Mouse (Mus musculus) hindbrain, postnatal 0 days (tissue): ENCODE data around the gene Ftl1. TPM values are rescaled to one million over a fixed set of nuclear protein-coding genes. Genes with fewer than 3 reads are reported as not detected.

Source experiments
- ATAC-seq: fragments of 200-750 bp; cut with Nextera tagmentation; 2 replicates; pipeline ENCODE4 v1.8.0; 2017; ENCODE audit warnings: mild to moderate bottlenecking, moderate TSS enrichment, moderate library complexity
- DNase-seq: peaks from one replicate; pipeline ENCODE4 v3.0.0-alpha.2; 2015; ENCODE audit warnings: low spot score
- H3K27ac ChIP-seq: fragments of 300-500 bp; sonication (generic); 2 replicates; pipeline ENCODE4 v1.5.1; 2014; ENCODE audit warnings: mild to moderate bottlenecking
- H3K27me3 ChIP-seq: fragments of 300-500 bp; sonication (generic); 2 replicates; pipeline ENCODE4 v1.6.1; 2014; ENCODE audit warnings: low read length, mixed read lengths; ENCODE audit not compliant: insufficient read depth
- H3K36me3 ChIP-seq: fragments of 300-500 bp; sonication (generic); 2 replicates; pipeline ENCODE4 v1.6.1; 2014; ENCODE audit warnings: low read length, mixed read lengths; ENCODE audit not compliant: insufficient read depth
- H3K4me1 ChIP-seq: fragments of 300-500 bp; sonication (generic); 2 replicates; pipeline ENCODE4 v1.6.1; 2014; ENCODE audit warnings: antibody characterized with exemption, low read length, mixed read lengths; ENCODE audit not compliant: insufficient read depth
- H3K4me2 ChIP-seq: fragments of 300-500 bp; sonication (generic); 2 replicates; pipeline ENCODE4 v1.6.1; 2014; ENCODE audit warnings: low read depth, mild to moderate bottlenecking, low read length, moderate library complexity, mixed read lengths
- H3K4me3 ChIP-seq: fragments of 300-500 bp; sonication (generic); 2 replicates; pipeline ENCODE4 v1.5.1; 2014; ENCODE audit warnings: low read length
- H3K9ac ChIP-seq: fragments of 300-500 bp; sonication (generic); replicated peaks from 2 replicates; pipeline ENCODE4 v1.6.1; 2014; ENCODE audit warnings: mild to moderate bottlenecking, low read length, moderate library complexity, mixed read lengths
- H3K9me3 ChIP-seq: fragments of 300-500 bp; sonication (generic); 2 replicates; pipeline ENCODE4 v1.6.1; 2016; ENCODE audit warnings: low read length, mixed read lengths
- CTCF ChIP-seq: IDR thresholded peaks from 2 replicates; pipeline ENCODE4 v1.5.1; 2016; ENCODE audit warnings: antibody characterized with exemption, control low read depth, low read depth
- WGBS: fragments of 180-500 bp; shearing (Covaris S2); extraction: QIAGEN DNeasy Blood & Tissue Kit; methylation state at CpG from one replicate; pipeline ENCODE4 v1.1.7; 2014; 5-methylcytosine and 5-hydroxymethylcytosine counted together
- polyA plus RNA-seq: library from polyadenylated mRNA; unstranded; fragments of >200 nt; fragmentation: Nextera tagmentation; extraction: Ambion mirVana; gene quantifications from 2 replicates; pipeline ENCODE4 v1.2.1, GENCODE M21; 2015
- total RNA-seq: library from RNA; depleted of rRNA; stranded (reverse); fragments of >200 nt; gene quantifications from 2 replicates; pipeline ENCODE4 v1.2.3, GENCODE M21; 2014

Ftl1 gene
- total and polyA plus RNA-seq, 2 experiments from 2014 or later: 2,255 to 4,668 TPM

- DNase-seq: no peak
- H3K9me3 ChIP-seq: no peaks in the 10 kb centered on the region
- no peaks in the 10 kb centered on the region for H3K4me1 ChIP-seq
- ATAC-seq: no peak
- H3K9ac ChIP-seq: no peak overlapping the region
- H3K4me2 ChIP-seq: no peak overlapping the region
- H3K4me3 ChIP-seq: no peak overlapping the region
- H3K36me3 ChIP-seq: peaks cover 39% of the 10 kb centered on the region
- TF ChIP-seq CTCF: no peak
- no peak overlapping the region for H3K27ac ChIP-seq
- H3K27me3 ChIP-seq: no peaks in the 10 kb centered on the region
- WGBS: 96% methylated on average over 8 of the region's 8 CpGs
Observed at GRCm38 (mm10) chr7:45492225-45492844, 32.7 kb upstream of the Ftl1 start.

- TF ChIP-seq CTCF: no peak
- Histone ChIP-seq H3K27ac (no peak overlapping the region), H3K9ac (no peak overlapping the region), H3K27me3 (no peaks in the 10 kb centered on the region), H3K36me3 (peaks cover 32% of the 10 kb centered on the region), H3K4me1 (no peaks in the 10 kb centered on the region), H3K4me2 (no peak overlapping the region), H3K4me3 (no peak overlapping the region), H3K9me3 (no peaks in the 10 kb centered on the region)
- DNase-seq: no peak
- 16% methylated on average over 3 of the region's 3 CpGs for WGBS
- no peak for ATAC-seq
Observed at GRCm38 (mm10) chr7:45491264-45491663, 31.6 kb upstream of the Ftl1 start.

- Histone ChIP-seq H3K27me3 (no peaks in the 10 kb centered on the region), H3K9me3 (no peaks in the 10 kb centered on the region), H3K36me3 (peaks cover 32% of the 10 kb centered on the region), H3K4me2 (no peak overlapping the region), H3K4me1 (no peaks in the 10 kb centered on the region), H3K27ac (no peak overlapping the region), H3K4me3 (no peak overlapping the region), H3K9ac (no peak overlapping the region)
- 36% methylated on average over 9 of the region's 9 CpGs for WGBS
- ATAC-seq: no peak
- peak; percentile 6 for DNase-seq
- no peak for TF ChIP-seq CTCF
Observed at GRCm38 (mm10) chr7:45490822-45491221, 31.1 kb upstream of the Ftl1 start.

- TF ChIP-seq CTCF: no peak
- DNase-seq: no peak
- no peaks in the 10 kb centered on the region for H3K4me1 ChIP-seq
- H3K27ac ChIP-seq: 0 out of 2 replicates have a peak overlapping the region, but pooled peaks have one; percentile 5
- no peaks in the 10 kb centered on the region for H3K9me3 ChIP-seq
- peaks cover 20% of the 10 kb centered on the region for H3K36me3 ChIP-seq
- H3K27me3 ChIP-seq: no peaks in the 10 kb centered on the region
- H3K4me2 ChIP-seq: no peak overlapping the region
- WGBS: 81% methylated on average over 7 of the region's 7 CpGs
- no peak overlapping the region for H3K4me3 ChIP-seq
- no peak for ATAC-seq
- H3K9ac ChIP-seq: no peak overlapping the region
Observed at GRCm38 (mm10) chr7:45489578-45489977, 29.9 kb upstream of the Ftl1 start.

GRCm38 (mm10) chr7:45488293-45489204, 28.9 kb upstream of the Ftl1 start, which contains the start of gene Dhdh:
Gene Dhdh (minus strand): TSS chr7:45488805.
- DNase-seq (peak; percentile 62), ATAC-seq (peak; percentile 75)
- Histone ChIP-seq H3K9me3 (no peaks in the 10 kb centered on the region), H3K27ac (peak within 1 kb of the TSS; percentile 82), H3K4me2 (peak within 1 kb of the TSS; percentile 59), H3K4me1 (no peaks in the 10 kb centered on the region), H3K27me3 (no peaks in the 10 kb centered on the region), H3K9ac (peak within 1 kb of the TSS; percentile 52), H3K4me3 (peak within 1 kb of the TSS; percentile 32), H3K36me3 (peaks cover 10% of the 10 kb centered on the region; the same call in 1 of the 2 replicates)
- WGBS: 7% methylated on average over 38 of the region's 38 CpGs
- TF ChIP-seq CTCF: no peak

- peak overlapping the region; percentile 32 for H3K4me3 ChIP-seq
- peak; percentile 54 for DNase-seq
- peak overlapping the region; percentile 52 for H3K9ac ChIP-seq
- no peaks in the 10 kb centered on the region for H3K9me3 ChIP-seq
- WGBS: 21% methylated on average over 11 of the region's 11 CpGs
- no peaks in the 10 kb centered on the region for H3K27me3 ChIP-seq
- ATAC-seq: peak; percentile 71
- H3K27ac ChIP-seq: peak overlapping the region; percentile 82
- TF ChIP-seq CTCF: no peak
- peaks cover 3% of the 10 kb centered on the region; the same call in 1 of the 2 replicates for H3K36me3 ChIP-seq
- peak overlapping the region; percentile 59 for H3K4me2 ChIP-seq
- H3K4me1 ChIP-seq: no peaks in the 10 kb centered on the region
Observed at GRCm38 (mm10) chr7:45487861-45488292, 28.2 kb upstream of the Ftl1 start.
